Mouse (Mus musculus) limb, embryonic 15.5 days (tissue): Measurements from ENCODE around the gene Atm. TPM values are rescaled to one million over a fixed set of nuclear protein-coding genes. Genes with fewer than 3 reads are reported as not detected.

Experiments
- ATAC-seq: fragments of 200-750 bp; cut with Nextera tagmentation; 2 replicates; pipeline ENCODE4 v1.8.0; 2017; ENCODE audit warnings: low read depth, moderate TSS enrichment; ENCODE audit not compliant: insufficient number of reproducible peaks, low FRiP score, low TSS enrichment
- H3K27ac ChIP-seq: fragments of 300-500 bp; sonication (generic); 2 replicates; pipeline ENCODE4 v1.5.1; 2015; ENCODE audit warnings: moderate library complexity, mild to moderate bottlenecking, inconsistent platforms
- H3K27me3 ChIP-seq: fragments of 300-500 bp; sonication (generic); 2 replicates; pipeline ENCODE4 v1.6.1; 2015; ENCODE audit warnings: inconsistent platforms
- H3K36me3 ChIP-seq: fragments of 300-500 bp; sonication (generic); 2 replicates; pipeline ENCODE4 v1.6.1; 2015; ENCODE audit warnings: inconsistent platforms
- H3K4me1 ChIP-seq: fragments of 300-500 bp; sonication (generic); 2 replicates; pipeline ENCODE4 v1.6.1; 2015; ENCODE audit warnings: inconsistent platforms
- H3K4me2 ChIP-seq: fragments of 300-500 bp; sonication (generic); 2 replicates; pipeline ENCODE4 v1.6.1; 2015; ENCODE audit warnings: mild to moderate bottlenecking, inconsistent platforms
- H3K4me3 ChIP-seq: fragments of 300-500 bp; sonication (generic); 2 replicates; pipeline ENCODE4 v1.5.1; 2015; ENCODE audit warnings: mild to moderate bottlenecking, inconsistent platforms
- H3K9ac ChIP-seq: fragments of 300-500 bp; sonication (generic); 2 replicates; pipeline ENCODE4 v1.6.1; 2015; ENCODE audit warnings: inconsistent platforms
- H3K9me3 ChIP-seq: fragments of 300-500 bp; sonication (generic); 2 replicates; pipeline ENCODE4 v1.6.1; 2016; ENCODE audit warnings: inconsistent platforms
- WGBS: fragments of 180-500 bp; shearing (Covaris S2); methylation state at CpG from one replicate; pipeline ENCODE4 v1.1.7; 2015; 5-methylcytosine and 5-hydroxymethylcytosine counted together
- polyA plus RNA-seq: library from polyadenylated mRNA; unstranded; fragments of >200 nt; fragmentation: Nextera tagmentation; extraction: Ambion mirVana; gene quantifications from 2 replicates; pipeline ENCODE4 v1.2.1, GENCODE M21; 2015

Atm gene
- polyA plus RNA-seq, 1 experiment from 2014 or later = 11.3 TPM

GRCm38 (mm10) chr9:53404753-53405722, 131.5 kb downstream of the Atm start:
- Histone ChIP-seq H3K4me2 (peak overlapping the region; percentile 52), H3K36me3 (0 out of 2 replicates have a peak, but pooled peaks cover under 1% of the 10 kb centered on the region), H3K9ac (peak overlapping the region; percentile 17; the same call in 1 of the 2 replicates), H3K27me3 (no peaks in the 10 kb centered on the region), H3K4me3 (peak overlapping the region; percentile 44), H3K4me1 (peaks cover 15% of the 10 kb centered on the region), H3K9me3 (no peaks in the 10 kb centered on the region), H3K27ac (peak overlapping the region; percentile 87)
- WGBS = 23% methylated on average over 21 of the region's 21 CpGs
- peak; percentile 84 for ATAC-seq

GRCm38 (mm10) chr9:53404050-53404752, 132.3 kb downstream of the Atm start:
- no peak for ATAC-seq
- no peak overlapping the region for H3K4me3 ChIP-seq
- peaks cover 6% of the 10 kb centered on the region; the same call in 1 of the 2 replicates for H3K36me3 ChIP-seq

GRCm38 (mm10) chr9:53402991-53403390, 133.5 kb downstream of the Atm start:
- 28% methylated on average over 8 of the region's 8 CpGs for WGBS
- Histone ChIP-seq H3K4me1 (peaks cover 15% of the 10 kb centered on the region), H3K9ac (no peak overlapping the region), H3K4me2 (peak overlapping the region; percentile 45; the same call in 1 of the 2 replicates), H3K36me3 (peaks cover 6% of the 10 kb centered on the region; the same call in 1 of the 2 replicates), H3K9me3 (no peaks in the 10 kb centered on the region), H3K27ac (peak overlapping the region; percentile 70; the same call in 1 of the 2 replicates), H3K4me3 (peak overlapping the region; percentile 21; the same call in 1 of the 2 replicates), H3K27me3 (no peaks in the 10 kb centered on the region)
- no peak for ATAC-seq

More at GRCm38 (mm10) chr9:53404050-53404752, 132.3 kb downstream of the Atm start:
- H3K4me2 ChIP-seq = no peak overlapping the region
- no peaks in the 10 kb centered on the region for H3K9me3 ChIP-seq
- 78% methylated on average over 6 of the region's 6 CpGs for WGBS
- H3K9ac ChIP-seq = no peak overlapping the region
- H3K4me1 ChIP-seq = peaks cover 15% of the 10 kb centered on the region
- H3K27ac ChIP-seq = no peak overlapping the region
- no peaks in the 10 kb centered on the region for H3K27me3 ChIP-seq

GRCm38 (mm10) chr9:53402291-53402711, 134.2 kb downstream of the Atm start, which contains the start of gene 4930550C14Rik:
4930550C14Rik (plus strand) TSS chr9:53402325.
- peaks cover 6% of the 10 kb centered on the region; the same call in 1 of the 2 replicates for H3K36me3 ChIP-seq
- peak within 1 kb of the TSS; percentile 70 for H3K27ac ChIP-seq
- no peaks in the 10 kb centered on the region for H3K27me3 ChIP-seq
- WGBS = 7% methylated on average over 11 of the region's 11 CpGs
- no peaks in the 10 kb centered on the region for H3K9me3 ChIP-seq
- ATAC-seq = 0 out of 2 replicates have a peak, but pooled peaks have one; percentile 41
- H3K4me3 ChIP-seq = peak within 1 kb of the TSS; percentile 21
- peak within 1 kb of the TSS; percentile 45 for H3K4me2 ChIP-seq
- H3K9ac ChIP-seq = no peak within 1 kb of the TSS
- H3K4me1 ChIP-seq = peaks cover 15% of the 10 kb centered on the region

- H3K9ac ChIP-seq = no peak overlapping the region
- H3K27ac ChIP-seq = no peak overlapping the region
- no peak for ATAC-seq
- WGBS = 65% methylated on average over 8 of the region's 8 CpGs
- H3K4me3 ChIP-seq = no peak overlapping the region
- no peaks in the 10 kb centered on the region for H3K27me3 ChIP-seq
- no peak overlapping the region for H3K4me2 ChIP-seq
- peaks cover 6% of the 10 kb centered on the region; the same call in 1 of the 2 replicates for H3K36me3 ChIP-seq
- peaks cover 15% of the 10 kb centered on the region for H3K4me1 ChIP-seq
- no peaks in the 10 kb centered on the region for H3K9me3 ChIP-seq
Observed at GRCm38 (mm10) chr9:53401146-53401545, 135.4 kb downstream of the Atm start.

- H3K36me3 ChIP-seq = peaks cover 6% of the 10 kb centered on the region; the same call in 1 of the 2 replicates
- H3K27me3 ChIP-seq = no peaks in the 10 kb centered on the region
- no peak overlapping the region for H3K9ac ChIP-seq
- no peak for ATAC-seq
- no peaks in the 10 kb centered on the region for H3K9me3 ChIP-seq
- 58% methylated on average over 4 of the region's 4 CpGs for WGBS
- H3K27ac ChIP-seq = no peak overlapping the region
- no peak overlapping the region for H3K4me2 ChIP-seq
- no peak overlapping the region for H3K4me3 ChIP-seq
- H3K4me1 ChIP-seq = peaks cover 15% of the 10 kb centered on the region
Observed at GRCm38 (mm10) chr9:53400696-53401095, 135.8 kb downstream of the Atm start.

GRCm38 (mm10) chr9:53399537-53399936, 137.0 kb downstream of the Atm start:
- Histone ChIP-seq H3K4me1 (peaks cover 15% of the 10 kb centered on the region), H3K4me2 (no peak overlapping the region), H3K9ac (no peak overlapping the region), H3K4me3 (no peak overlapping the region), H3K36me3 (peaks cover 6% of the 10 kb centered on the region; the same call in 1 of the 2 replicates), H3K27ac (no peak overlapping the region), H3K27me3 (no peaks in the 10 kb centered on the region), H3K9me3 (no peaks in the 10 kb centered on the region)
- WGBS = 91% methylated on average over 8 of the region's 8 CpGs
- no peak for ATAC-seq

- 18% methylated on average over 5 of the region's 5 CpGs for WGBS
Observed at GRCm38 (mm10) chr9:53398388-53398700, 138.2 kb downstream of the Atm start.

GRCm38 (mm10) chr9:53397685-53398387, 138.7 kb downstream of the Atm start:
- no peak overlapping the region for H3K4me2 ChIP-seq

More at GRCm38 (mm10) chr9:53398388-53398700, 138.2 kb downstream of the Atm start:
- Histone ChIP-seq H3K9me3 (no peaks in the 10 kb centered on the region), H3K4me1 (peaks cover 15% of the 10 kb centered on the region), H3K27me3 (no peaks in the 10 kb centered on the region), H3K9ac (no peak overlapping the region), H3K4me2 (no peak overlapping the region), H3K4me3 (no peak overlapping the region), H3K27ac (no peak overlapping the region), H3K36me3 (peaks cover 6% of the 10 kb centered on the region; the same call in 1 of the 2 replicates)
- no peak for ATAC-seq

GRCm38 (mm10) chr9:53390136-53390535, 146.4 kb downstream of the Atm start:
- no peak overlapping the region for H3K27ac ChIP-seq
- H3K36me3 ChIP-seq = peaks cover 12% of the 10 kb centered on the region
- H3K9ac ChIP-seq = no peak overlapping the region
- no peak overlapping the region for H3K4me2 ChIP-seq
- no peaks in the 10 kb centered on the region for H3K9me3 ChIP-seq
- no peaks in the 10 kb centered on the region for H3K27me3 ChIP-seq
- H3K4me3 ChIP-seq = no peak overlapping the region
- 77% methylated on average over 7 of the region's 7 CpGs for WGBS
- peaks cover 5% of the 10 kb centered on the region; the same call in 1 of the 2 replicates for H3K4me1 ChIP-seq
- ATAC-seq = no peak

More at GRCm38 (mm10) chr9:53397685-53398387, 138.7 kb downstream of the Atm start:
- Histone ChIP-seq H3K4me3 (no peak overlapping the region), H3K27me3 (no peaks in the 10 kb centered on the region), H3K9ac (no peak overlapping the region), H3K27ac (no peak overlapping the region), H3K36me3 (peaks cover 6% of the 10 kb centered on the region; the same call in 1 of the 2 replicates), H3K4me1 (peaks cover 10% of the 10 kb centered on the region), H3K9me3 (no peaks in the 10 kb centered on the region)
- no peak for ATAC-seq
- WGBS = 83% methylated on average over 13 of the region's 13 CpGs
